Mouse (Mus musculus): Measurements from ENCODE around the gene Vmn1r81. TPM values are rescaled to one million over a fixed set of nuclear protein-coding genes. Genes with fewer than 3 reads are reported as not detected.

Gene Vmn1r81
- not detected in 2 replicates for polyA plus RNA-seq (2012; rRNA removed)

GRCm38 (mm10) chr7:12268169-12268568 is at the start of gene Vmn1r81:
Gene Vmn1r81, minus strand, starts transcription at chr7:12268269.
- no peak for DNase-seq (ENCODE audit: extremely low spot score in 1 of 2, low spot score in 1 of 2)

DNA sequence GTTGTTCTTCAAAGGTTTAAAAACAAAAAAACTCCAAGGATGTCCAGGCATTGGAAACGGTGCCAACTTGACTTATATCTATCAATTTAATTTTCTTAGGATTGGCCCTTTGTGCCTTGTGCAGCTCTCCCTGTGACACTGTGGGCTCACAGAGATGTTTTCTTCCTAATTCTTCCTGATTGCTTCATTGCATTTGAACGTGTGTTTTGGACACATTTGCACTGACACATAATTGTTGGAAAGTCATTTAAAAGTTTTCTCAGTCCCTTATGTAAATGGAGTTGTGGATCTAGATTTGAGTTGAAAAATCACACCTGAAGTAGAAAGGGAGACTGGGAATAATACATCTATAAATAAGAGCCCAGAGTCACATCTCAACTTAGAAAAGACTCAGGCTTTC is 32.1 kb upstream of the Vmn1r81 start, which contains the start of gene Vmn1r82:
Gene Vmn1r82 (plus strand): TSS at position 301 of the 400 bp plus-strand sequence.
- no peak for DNase-seq (ENCODE audit: extremely low spot score in 1 of 2, low spot score in 1 of 2)

DNA sequence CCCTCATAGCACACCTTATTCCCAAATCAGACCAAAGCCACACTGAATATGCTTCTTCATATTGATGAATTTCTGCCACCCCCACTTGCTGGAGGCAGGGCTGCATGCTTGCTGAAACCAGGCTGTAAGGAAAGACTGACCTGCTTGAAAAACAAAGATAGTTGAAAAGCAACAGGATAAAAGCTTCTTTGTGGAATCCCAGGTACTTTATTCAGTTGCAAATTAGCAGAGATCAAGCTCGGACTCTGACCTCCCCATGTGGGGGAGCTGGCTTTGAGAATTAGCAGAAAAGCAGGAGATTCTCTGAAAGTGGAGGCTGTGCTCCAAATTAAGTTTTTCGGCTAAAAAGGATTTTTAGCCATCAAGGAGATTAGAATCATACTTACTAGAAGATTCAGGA is 63.9 kb downstream of the Vmn1r81 start:
- no peak for DNase-seq (ENCODE audit: extremely low spot score in 1 of 2, low spot score in 1 of 2)

Other genes with a start within 250 kb of the Vmn1r81 start
- not detected in 2 replicates for gene Vmn1r77, start 231.5 kb downstream of the Vmn1r81 start, polyA plus RNA-seq (2012; rRNA removed)
- not detected in 2 replicates for gene Vmn1r78, start 118.0 kb downstream of the Vmn1r81 start, polyA plus RNA-seq (2012; rRNA removed)
- not detected in 2 replicates for gene Vmn1r79, start 97.0 kb downstream of the Vmn1r81 start, polyA plus RNA-seq (2012; rRNA removed)
- gene Vmn1r80, start 79.0 kb downstream of the Vmn1r81 start, polyA plus RNA-seq (2012; rRNA removed) = not detected in 2 replicates
- gene Vmn1r82, start 32.2 kb upstream of the Vmn1r81 start, polyA plus RNA-seq (2012; rRNA removed) = not detected in 2 replicates
- gene Vmn1r83, start 61.2 kb upstream of the Vmn1r81 start, polyA plus RNA-seq (2012; rRNA removed) = not detected in 2 replicates
- not detected in 2 replicates for gene Vmn1r84, start 101.0 kb upstream of the Vmn1r81 start, polyA plus RNA-seq (2012; rRNA removed)
- gene Zfp551, start 154.5 kb upstream of the Vmn1r81 start, polyA plus RNA-seq (2012; rRNA removed) = 2.8 and 3.7 TPM in 2 replicates
- gene Zfp606, start 210.0 kb upstream of the Vmn1r81 start, polyA plus RNA-seq (2012; rRNA removed) = 8.6 and 9.4 TPM in 2 replicates
- gene 2900092C05Rik, start 244.2 kb upstream of the Vmn1r81 start, polyA plus RNA-seq (2012; rRNA removed) = not detected in 2 replicates